In genomic region chr12:58307835-58308234, GRCm38 (mm10) we compare ENCODE assay signal across 24 mouse cellular contexts. TPM values are rescaled to one million over a fixed set of nuclear protein-coding genes. Genes with fewer than 3 reads are reported as not detected.
"Had no signal": no experiment of that assay in that cellular context is flagged by ENCODE, and none has a peak within 500 bp of the region (broad histone marks: within the 10 kb centered on the region; RNA-seq: fewer than 3 reads in every experiment).

No protein-coding gene starts in this region.

- H3K27ac ChIP-seq: kidney, embryonic 15.5 days; limb, embryonic 12.5 days; limb, embryonic 15.5 days; liver, embryonic 14.5 days; macrophage; midbrain, embryonic 12.5 days; stomach, embryonic 15.5 days had no signal

- H3K4me3 ChIP-seq: kidney, embryonic 15.5 days; limb, embryonic 12.5 days; limb, embryonic 15.5 days; midbrain, embryonic 12.5 days; myocyte; stomach, embryonic 15.5 days had no signal

- H3K4me2 ChIP-seq: kidney, embryonic 15.5 days; limb, embryonic 12.5 days; limb, embryonic 15.5 days; liver, embryonic 11.5 days; lung, embryonic 14.5 days; midbrain, embryonic 12.5 days; stomach, embryonic 15.5 days had no signal

- DNase-seq: kidney, adult 8-10 months; kidney, postnatal 10 days; kidney, postnatal 36 days; left cerebral cortex, postnatal 4 days; liver, postnatal 0 days; lung, embryonic 14.5 days; right cerebral cortex, postnatal 14 days; spleen, adult 18-20 months; thymus, adult 2 months; thymus, postnatal 14 days; thymus, postnatal 4 days had no signal

- H3K9me3 ChIP-seq: kidney, embryonic 15.5 days; limb, embryonic 12.5 days; limb, embryonic 15.5 days; midbrain, embryonic 12.5 days; stomach, embryonic 15.5 days had no signal

- H3K4me1 ChIP-seq: kidney, embryonic 15.5 days; limb, embryonic 12.5 days; limb, embryonic 15.5 days; midbrain, embryonic 12.5 days; stomach, embryonic 15.5 days had no signal

- H3K27me3 ChIP-seq: kidney, embryonic 15.5 days; limb, embryonic 12.5 days; limb, embryonic 15.5 days; midbrain, embryonic 12.5 days; stomach, embryonic 15.5 days had no signal

- H3K9ac ChIP-seq: kidney, embryonic 15.5 days; limb, embryonic 12.5 days; limb, embryonic 15.5 days; liver, embryonic 14.5 days; liver, postnatal 0 days; lung, embryonic 14.5 days; midbrain, embryonic 12.5 days; stomach, embryonic 15.5 days had no signal

- H3K36me3 ChIP-seq: kidney, embryonic 15.5 days; limb, embryonic 12.5 days; limb, embryonic 15.5 days; midbrain, embryonic 12.5 days; stomach, embryonic 15.5 days had no signal

- ATAC-seq: liver, postnatal 0 days; lung, postnatal 0 days; midbrain, embryonic 16.5 days had no signal

RNA-seq across cellular contexts. Expression of gene Clec14a, which starts 38.7 kb away (rescaled TPM):
- total RNA-seq: megakaryocyte, adult 5-6 weeks; monocyte, adult 5-6 weeks had no signal
- polyA plus RNA-seq: macrophage had no signal
